Mouse (Mus musculus) neural tube, embryonic 14.5 days (tissue): ENCODE data around the gene Bcl7a. TPM values are rescaled to one million over a fixed set of nuclear protein-coding genes. Genes with fewer than 3 reads are reported as not detected.

ENCODE experiments used
- ATAC-seq: fragments of 200-750 bp; cut with Nextera tagmentation; 2 replicates; pipeline ENCODE4 v1.8.0; 2017; ENCODE audit warnings: low read depth, mild to moderate bottlenecking, moderate TSS enrichment, moderate library complexity
- H3K27ac ChIP-seq: fragments of 300-500 bp; sonication (generic); 2 replicates; pipeline ENCODE4 v1.5.1; 2014; ENCODE audit warnings: low read depth, mild to moderate bottlenecking, control low read depth, low read length, moderate library complexity, mixed read lengths
- H3K27me3 ChIP-seq: fragments of 300-500 bp; sonication (generic); 2 replicates; pipeline ENCODE4 v1.6.1; 2014; ENCODE audit warnings: low read length; ENCODE audit not compliant: control insufficient read depth, insufficient read depth
- H3K36me3 ChIP-seq: fragments of 300-500 bp; sonication (generic); 2 replicates; pipeline ENCODE4 v1.6.1; 2014; ENCODE audit warnings: low read length, mixed read lengths; ENCODE audit not compliant: control insufficient read depth, insufficient read depth
- H3K4me1 ChIP-seq: fragments of 300-500 bp; sonication (generic); 2 replicates; pipeline ENCODE4 v1.6.1; 2014; ENCODE audit warnings: low read length; ENCODE audit not compliant: control insufficient read depth, insufficient read depth
- H3K4me2 ChIP-seq: fragments of 300-500 bp; sonication (generic); 2 replicates; pipeline ENCODE4 v1.6.1; 2014; ENCODE audit warnings: mild to moderate bottlenecking, low read depth, low read length, control low read depth
- H3K4me3 ChIP-seq: fragments of 300-500 bp; sonication (generic); 2 replicates; pipeline ENCODE4 v1.5.1; 2014; ENCODE audit warnings: low read depth, low read length, control low read depth, mixed read lengths
- H3K9ac ChIP-seq: fragments of 300-500 bp; sonication (generic); replicated peaks from 2 replicates; pipeline ENCODE4 v1.6.1; 2014; ENCODE audit warnings: low read depth, mild to moderate bottlenecking, control low read depth, low read length, mixed read lengths
- H3K9me3 ChIP-seq: fragments of 300-500 bp; sonication (generic); 2 replicates; pipeline ENCODE4 v1.6.1; 2016; ENCODE audit warnings: low read length; ENCODE audit not compliant: control insufficient read depth
- WGBS: fragments of 180-500 bp; shearing (Covaris S2); extraction: QIAGEN DNeasy Blood & Tissue Kit; methylation state at CpG from one replicate; pipeline ENCODE4 v1.1.7; 2014; 5-methylcytosine and 5-hydroxymethylcytosine counted together
- polyA plus RNA-seq: library from polyadenylated mRNA; unstranded; fragments of >200 nt; fragmentation: Nextera tagmentation; extraction: Ambion mirVana; gene quantifications from 2 replicates; pipeline ENCODE4 v1.2.1, GENCODE M21; 2014

Gene Bcl7a
- polyA plus RNA-seq, 1 experiment from 2014 or later, result 40.8 TPM

GRCm38 (mm10) chr5:123378712-123379111 lies 35.1 kb downstream of the Bcl7a start:
- Histone ChIP-seq H3K27ac (no peak overlapping the region), H3K9me3 (no peaks in the 10 kb centered on the region), H3K36me3 (no peaks in the 10 kb centered on the region; the same call in 1 of the 2 replicates), H3K27me3 (no peaks in the 10 kb centered on the region), H3K4me1 (no peaks in the 10 kb centered on the region), H3K9ac (no peak overlapping the region), H3K4me2 (no peak overlapping the region), H3K4me3 (no peak overlapping the region)
- 77% methylated on average over 9 of the region's 9 CpGs for WGBS
- ATAC-seq, result no peak

- no peak overlapping the region for H3K4me3 ChIP-seq
- no peaks in the 10 kb centered on the region for H3K9me3 ChIP-seq
- no peak for ATAC-seq
- no peak overlapping the region for H3K4me2 ChIP-seq
- H3K4me1 ChIP-seq, result no peaks in the 10 kb centered on the region
- H3K9ac ChIP-seq, result no peak overlapping the region
- WGBS, result 89% methylated on average over 5 of the region's 5 CpGs
- H3K36me3 ChIP-seq, result no peaks in the 10 kb centered on the region
- no peaks in the 10 kb centered on the region for H3K27me3 ChIP-seq
- H3K27ac ChIP-seq, result no peak overlapping the region
Measured at GRCm38 (mm10) chr5:123379504-123379931, 35.9 kb downstream of the Bcl7a start.

- H3K27ac ChIP-seq, result no peak overlapping the region
- no peaks in the 10 kb centered on the region for H3K4me1 ChIP-seq
- no peaks in the 10 kb centered on the region for H3K27me3 ChIP-seq
- no peaks in the 10 kb centered on the region for H3K36me3 ChIP-seq
- H3K9ac ChIP-seq, result no peak overlapping the region
- no peak overlapping the region for H3K4me3 ChIP-seq
- H3K4me2 ChIP-seq, result no peak overlapping the region
- 39% methylated on average over 20 of the region's 20 CpGs for WGBS
- no peak for ATAC-seq
- no peaks in the 10 kb centered on the region for H3K9me3 ChIP-seq
Measured at GRCm38 (mm10) chr5:123381968-123382367, 38.3 kb downstream of the Bcl7a start.

GRCm38 (mm10) chr5:123382686-123383085 lies 39.1 kb downstream of the Bcl7a start:
- no peak for ATAC-seq
- no peak overlapping the region for H3K4me3 ChIP-seq
- WGBS, result 77% methylated on average over 8 of the region's 8 CpGs
- no peak overlapping the region for H3K4me2 ChIP-seq
- H3K9ac ChIP-seq, result no peak overlapping the region
- no peaks in the 10 kb centered on the region for H3K27me3 ChIP-seq
- H3K36me3 ChIP-seq, result no peaks in the 10 kb centered on the region
- no peak overlapping the region for H3K27ac ChIP-seq
- no peaks in the 10 kb centered on the region for H3K4me1 ChIP-seq
- no peaks in the 10 kb centered on the region for H3K9me3 ChIP-seq

- peaks cover 5% of the 10 kb centered on the region for H3K4me1 ChIP-seq
- H3K4me2 ChIP-seq, result no peak overlapping the region
- ATAC-seq, result no peak
- no peak overlapping the region for H3K9ac ChIP-seq
- no peaks in the 10 kb centered on the region for H3K36me3 ChIP-seq
- 21% methylated on average over 3 of the region's 3 CpGs for WGBS
- no peak overlapping the region for H3K27ac ChIP-seq
- H3K4me3 ChIP-seq, result no peak overlapping the region
- no peaks in the 10 kb centered on the region for H3K27me3 ChIP-seq
- H3K9me3 ChIP-seq, result no peaks in the 10 kb centered on the region
Measured at GRCm38 (mm10) chr5:123388452-123388851, 44.8 kb downstream of the Bcl7a start.

- ATAC-seq, result no peak
- peak overlapping the region; percentile 34; the same call in 1 of the 2 replicates for H3K9ac ChIP-seq
- no peak overlapping the region for H3K27ac ChIP-seq
Measured at GRCm38 (mm10) chr5:123390536-123391441, 47.2 kb downstream of the Bcl7a start.

GRCm38 (mm10) chr5:123391442-123391809 lies 47.8 kb downstream of the Bcl7a start:
- Histone ChIP-seq H3K4me3 (peak overlapping the region; percentile 29), H3K4me1 (peaks cover 15% of the 10 kb centered on the region), H3K27ac (no peak overlapping the region), H3K9me3 (no peaks in the 10 kb centered on the region), H3K9ac (peak overlapping the region; percentile 34; the same call in 1 of the 2 replicates), H3K36me3 (no peaks in the 10 kb centered on the region), H3K27me3 (no peaks in the 10 kb centered on the region), H3K4me2 (peak overlapping the region; percentile 68)
- no peak; the same call in 1 of the 2 replicates for ATAC-seq
- WGBS, result 5% methylated on average over 5 of the region's 5 CpGs

More at GRCm38 (mm10) chr5:123390536-123391441, 47.2 kb downstream of the Bcl7a start:
- Histone ChIP-seq H3K4me3 (peak overlapping the region; percentile 29), H3K36me3 (no peaks in the 10 kb centered on the region), H3K4me1 (peaks cover 8% of the 10 kb centered on the region), H3K4me2 (peak overlapping the region; percentile 68), H3K27me3 (no peaks in the 10 kb centered on the region), H3K9me3 (no peaks in the 10 kb centered on the region)
- WGBS, result 5% methylated on average over 16 of the region's 17 CpGs

- Histone ChIP-seq H3K27ac (peak overlapping the region; percentile 84; the same call in 1 of the 2 replicates), H3K4me3 (peak overlapping the region; percentile 99), H3K4me1 (peaks cover 32% of the 10 kb centered on the region), H3K27me3 (no peaks in the 10 kb centered on the region), H3K4me2 (peak overlapping the region; percentile 57), H3K36me3 (no peaks in the 10 kb centered on the region), H3K9me3 (no peaks in the 10 kb centered on the region), H3K9ac (peak overlapping the region; percentile 88; the same call in 1 of the 2 replicates)
- WGBS, result 28% methylated on average over 5 of the region's 5 CpGs
- no peak; the same call in none of the 2 replicates for ATAC-seq
Measured at GRCm38 (mm10) chr5:123393786-123394302, 50.2 kb downstream of the Bcl7a start.
